Mouse (Mus musculus): ENCODE results near the gene Cbr4.

The Cbr4 gene

DNA sequence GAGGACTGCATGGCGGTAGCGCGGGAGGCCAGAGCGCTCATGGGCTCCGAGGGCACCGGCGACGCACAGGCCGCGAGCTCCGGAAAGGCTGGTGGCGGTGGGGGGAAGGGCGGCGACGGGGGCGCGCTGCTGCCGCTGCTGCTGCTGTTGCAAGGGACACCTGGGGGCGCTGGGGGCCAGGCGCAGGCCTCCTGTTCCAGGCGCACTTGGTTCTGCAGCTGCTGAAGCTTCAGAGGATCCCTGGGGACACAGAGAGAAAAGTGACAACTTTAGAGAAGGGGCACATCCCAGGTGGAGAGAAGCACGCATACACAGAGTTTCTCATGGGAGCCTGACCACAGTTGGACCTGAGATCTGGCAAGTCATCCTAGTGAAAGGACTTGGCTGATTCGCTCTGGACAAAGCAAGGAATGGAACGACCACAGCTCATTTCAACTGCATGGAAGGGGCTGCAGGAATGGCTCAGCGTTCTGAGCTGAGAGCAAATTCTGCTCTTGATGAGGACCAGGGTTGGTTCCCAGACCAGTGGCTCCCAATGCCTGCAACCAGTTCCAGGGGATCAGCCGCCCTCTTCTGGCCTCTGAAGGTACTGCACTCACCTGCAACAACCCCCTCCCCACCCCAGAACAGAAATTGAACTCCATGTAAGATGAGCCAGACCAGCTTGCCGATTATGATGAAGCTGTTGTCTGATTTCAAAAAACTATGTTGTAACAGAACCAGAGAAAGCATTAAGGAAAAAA lies 62.6 kb downstream of the Cbr4 start:
- DNase-seq (ENCODE audit: low read depth, low spot score) = no peak

DNA sequence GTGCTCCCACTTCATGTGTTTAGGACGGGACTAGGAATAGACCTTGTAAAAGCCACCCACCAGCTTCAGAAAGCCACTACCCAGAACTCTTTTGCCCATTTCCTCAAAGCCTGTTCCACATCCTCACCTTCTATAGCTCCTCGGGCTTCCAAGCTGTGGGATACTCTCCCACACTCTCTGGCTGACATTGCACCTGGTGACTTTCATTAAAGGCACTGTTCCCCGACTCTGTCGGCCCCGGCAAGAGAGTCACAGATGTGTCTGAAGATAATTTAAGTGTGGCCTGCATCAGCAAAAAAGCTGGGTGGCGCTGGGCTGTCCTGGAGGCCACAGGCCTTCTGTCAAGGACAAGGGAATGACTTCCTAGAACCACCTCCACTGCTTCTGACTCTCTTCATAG lies 64.7 kb downstream of the Cbr4 start:
- DNase-seq (ENCODE audit: low read depth, low spot score) = no peak

DNA sequence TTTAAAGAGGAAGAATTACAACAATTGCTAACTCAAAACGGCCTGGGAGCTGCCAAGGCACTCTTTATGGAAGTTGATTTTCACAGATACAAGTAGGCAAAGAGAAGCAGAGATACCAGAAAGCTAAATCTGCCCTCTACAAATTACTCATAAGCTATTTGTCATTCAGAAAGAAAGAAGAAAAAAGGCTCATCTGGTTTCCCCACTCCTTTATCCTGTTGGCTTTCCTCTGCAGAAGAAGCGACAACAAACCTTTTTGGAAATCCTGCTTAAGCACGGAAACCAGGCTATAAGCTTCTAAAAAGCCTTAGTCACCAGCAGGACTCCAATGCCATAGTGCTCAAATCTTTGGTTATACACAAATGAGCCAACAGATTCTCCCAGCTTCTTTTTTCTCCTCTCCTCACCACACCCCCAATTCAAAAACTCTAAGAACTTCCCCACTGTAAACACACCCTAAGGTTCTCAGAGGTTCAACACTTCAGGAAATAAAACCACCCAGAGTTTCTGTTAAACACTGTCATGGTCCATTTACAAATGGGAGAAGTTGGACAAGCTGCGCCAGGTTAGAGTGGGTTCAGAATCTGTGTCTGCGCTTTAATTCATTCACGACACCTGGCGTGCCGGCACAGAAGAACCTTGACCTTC lies 65.3 kb downstream of the Cbr4 start:
- no peak for DNase-seq (ENCODE audit: low read depth, low spot score)

DNA sequence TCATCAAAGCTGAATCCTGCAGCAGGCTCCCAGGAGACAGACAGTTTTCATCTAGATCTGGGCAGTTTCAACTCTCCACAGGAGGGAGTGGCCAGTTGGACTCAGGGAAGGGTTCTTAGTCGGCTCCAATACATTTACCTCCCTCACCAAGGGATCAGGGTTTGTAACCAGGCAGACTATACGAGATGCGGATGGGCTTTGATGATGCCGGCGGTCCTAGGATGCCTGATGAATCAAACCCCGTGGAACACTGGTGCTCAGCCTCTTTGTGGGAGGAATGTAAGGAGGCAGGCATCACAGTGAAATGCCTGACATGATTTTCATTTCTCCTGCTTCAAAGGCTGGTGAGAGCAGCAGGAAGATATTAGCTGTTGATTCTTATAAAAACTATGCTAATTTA lies 67.8 kb downstream of the Cbr4 start:
- no peak for DNase-seq (ENCODE audit: low read depth, low spot score)

DNA sequence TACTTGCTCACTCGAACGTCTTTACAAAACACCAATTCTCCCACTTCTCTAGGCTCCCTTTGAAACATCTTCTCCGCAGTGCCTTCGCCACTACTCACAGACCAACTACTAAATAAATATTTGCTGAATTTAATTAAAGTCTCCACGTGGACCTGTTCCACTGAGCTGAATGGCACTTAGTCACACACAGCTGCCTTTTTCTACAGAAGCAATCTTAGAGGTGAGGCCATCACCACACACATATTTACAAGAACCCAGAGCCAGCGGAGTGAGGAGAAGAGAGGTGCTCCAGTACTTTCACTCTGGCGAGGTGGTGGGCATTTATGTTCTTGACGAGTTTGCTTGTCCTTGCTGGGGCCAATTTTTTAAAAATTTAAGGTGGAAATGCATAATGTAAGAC lies 68.7 kb downstream of the Cbr4 start:
- DNase-seq (ENCODE audit: low read depth, low spot score) = no peak

Measured in telencephalon, adult 2 months (tissue).